Mouse (Mus musculus) stomach, postnatal 0 days (tissue): ENCODE data around the gene Fgfr2.

ENCODE experiments used
- CTCF ChIP-seq: IDR thresholded peaks from 2 replicates; pipeline ENCODE4 v1.5.1; 2016; ENCODE audit warnings: antibody characterized with exemption, low read depth, mild to moderate bottlenecking, moderate library complexity
- EP300 ChIP-seq: optimal IDR thresholded peaks from 2 replicates; pipeline ENCODE3; 2016; ENCODE audit warnings: antibody characterized with exemption

DNA sequence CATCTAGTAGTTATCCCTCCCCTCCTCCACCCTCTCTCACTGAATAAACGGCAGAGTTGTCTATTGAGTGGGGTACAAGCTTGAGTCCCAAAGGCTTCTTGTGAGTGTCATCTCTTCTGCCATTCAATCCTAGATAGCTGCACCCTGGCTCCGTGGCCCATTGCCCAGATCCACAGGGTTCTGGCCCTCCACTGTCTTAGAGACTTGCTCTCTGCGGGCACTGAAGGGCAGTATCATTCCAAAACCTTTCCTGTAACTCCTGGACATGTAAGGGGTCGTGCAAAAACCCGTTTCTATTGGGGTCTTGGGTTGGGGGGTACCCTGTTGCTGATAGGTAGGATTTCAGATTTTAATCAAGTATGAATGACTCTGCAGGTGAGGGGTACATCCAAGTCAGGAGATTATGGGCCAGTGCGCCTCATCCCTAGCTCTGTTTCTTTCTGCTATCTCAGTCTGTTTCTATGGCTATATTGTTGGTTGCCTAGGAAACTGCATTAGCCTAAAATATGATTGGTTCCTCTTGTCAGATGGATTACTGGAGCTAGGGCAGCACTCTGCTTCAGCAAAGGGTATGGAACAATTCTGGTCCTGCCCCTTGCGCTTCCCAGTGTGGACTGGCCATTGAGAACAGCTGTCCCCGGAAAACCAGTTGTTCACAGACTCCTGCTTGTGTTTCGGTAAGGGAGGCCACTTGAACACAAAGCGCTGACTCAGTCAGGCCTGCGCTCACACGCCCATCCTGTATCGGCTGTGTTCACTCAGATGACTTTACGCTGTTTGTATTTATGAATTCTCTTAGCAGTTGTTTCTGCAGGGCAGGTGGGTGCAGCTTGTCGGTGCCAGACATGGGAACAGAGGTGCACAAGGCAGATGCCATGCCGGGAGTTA, 2426.6 kb downstream of the Fgfr2 start:
- TF ChIP-seq EP300 (no peak), CTCF (no peak)
